Mouse (Mus musculus): ENCODE data around the gene a. TPM values are rescaled to one million over a fixed set of nuclear protein-coding genes. Genes with fewer than 3 reads are reported as not detected.

The a gene
- polyA plus RNA-seq, 1 experiment from 2014 or later = 5.3 TPM

- Histone ChIP-seq H3K36me3 (ENCODE audit: control insufficient read depth, insufficient read depth, low read length) (no peaks in the 10 kb centered on the region), H3K4me3 (ENCODE audit: low read depth, low read length) (no peak overlapping the region), H3K4me2 (ENCODE audit: low read depth, low read length) (no peak overlapping the region), H3K27ac (replicated peaks; ENCODE audit: low read depth, low read length) (no peak overlapping the region), H3K27me3 (replicated peaks; ENCODE audit: control insufficient read depth, insufficient read depth, low read length) (no peaks in the 10 kb centered on the region), H3K9me3 (ENCODE audit: control insufficient read depth, low read length) (no peaks in the 10 kb centered on the region; the same call in 1 of the 2 replicates), H3K4me1 (ENCODE audit: control insufficient read depth, insufficient read depth, low read length) (no peaks in the 10 kb centered on the region), H3K9ac (ENCODE audit: low read depth, low read length) (no peak overlapping the region)
- ATAC-seq (ENCODE audit: low read depth) (no peak), DNase-seq (ENCODE audit: low spot score) (no peak)
- WGBS = 65% methylated on average over 6 of the region's 6 CpGs
These were observed 35.4 kb upstream of the a start for GRCm38 (mm10) chr2:154755791-154756190.

DNA sequence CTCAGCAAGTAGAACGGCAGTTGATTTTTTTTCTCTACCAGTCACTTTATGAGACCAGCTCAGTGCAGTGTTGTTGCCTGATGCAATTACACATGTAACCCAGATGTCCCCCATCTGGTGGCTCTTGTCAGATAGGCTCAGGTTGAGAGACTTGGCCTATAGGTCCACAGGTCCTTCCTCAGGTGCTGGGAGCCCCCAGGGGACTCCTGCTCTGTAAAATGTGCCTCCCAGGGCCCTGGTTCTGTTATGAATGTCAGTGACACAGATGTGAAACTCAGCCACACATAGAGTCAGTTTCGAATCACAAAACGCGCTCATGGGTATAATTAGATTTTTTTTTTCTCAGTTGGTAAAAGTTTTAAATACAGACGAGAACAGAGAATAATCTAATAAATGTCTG lies 33.5 kb upstream of the a start:
- H3K4me2 ChIP-seq (ENCODE audit: low read depth, low read length) = no peak overlapping the region
- H3K27ac ChIP-seq (replicated peaks; ENCODE audit: low read depth, low read length) = no peak overlapping the region
- whole genome bisulfite sequencing = 67% methylated on average over 5 of the region's 5 CpGs
- no peak overlapping the region for H3K9ac ChIP-seq (ENCODE audit: low read depth, low read length)
- H3K4me1 ChIP-seq (ENCODE audit: control insufficient read depth, insufficient read depth, low read length) = no peaks in the 10 kb centered on the region
- H3K36me3 ChIP-seq (ENCODE audit: control insufficient read depth, insufficient read depth, low read length) = no peaks in the 10 kb centered on the region
- H3K27me3 ChIP-seq (replicated peaks; ENCODE audit: control insufficient read depth, insufficient read depth, low read length) = no peaks in the 10 kb centered on the region
- ATAC-seq (ENCODE audit: low read depth) = no peak
- no peak overlapping the region for H3K4me3 ChIP-seq (ENCODE audit: low read depth, low read length)
- H3K9me3 ChIP-seq (ENCODE audit: control insufficient read depth, low read length) = no peaks in the 10 kb centered on the region; the same call in 1 of the 2 replicates
- no peak for DNase-seq (ENCODE audit: low spot score)

- no peak overlapping the region for H3K9ac ChIP-seq (ENCODE audit: low read depth, low read length)
- H3K27me3 ChIP-seq (replicated peaks; ENCODE audit: control insufficient read depth, insufficient read depth, low read length) = no peaks in the 10 kb centered on the region
- 77% methylated on average over 1 of the region's 1 CpGs for WGBS
- DNase-seq (ENCODE audit: low spot score) (no peak), ATAC-seq (ENCODE audit: low read depth) (no peak)
- H3K4me1 ChIP-seq (ENCODE audit: control insufficient read depth, insufficient read depth, low read length) = peaks cover 6% of the 10 kb centered on the region; the same call in 1 of the 2 replicates
- no peak overlapping the region for H3K4me2 ChIP-seq (ENCODE audit: low read depth, low read length)
- H3K9me3 ChIP-seq (ENCODE audit: control insufficient read depth, low read length) = no peaks in the 10 kb centered on the region; the same call in 1 of the 2 replicates
- H3K36me3 ChIP-seq (ENCODE audit: control insufficient read depth, insufficient read depth, low read length) = no peaks in the 10 kb centered on the region
- no peak overlapping the region for H3K4me3 ChIP-seq (ENCODE audit: low read depth, low read length)
- no peak overlapping the region for H3K27ac ChIP-seq (replicated peaks; ENCODE audit: low read depth, low read length)
These were observed 32.7 kb upstream of the a start for GRCm38 (mm10) chr2:154758454-154758853.

- Histone ChIP-seq H3K36me3 (ENCODE audit: control insufficient read depth, insufficient read depth, low read length) (no peaks in the 10 kb centered on the region), H3K27ac (replicated peaks; ENCODE audit: low read depth, low read length) (no peak overlapping the region), H3K27me3 (replicated peaks; ENCODE audit: control insufficient read depth, insufficient read depth, low read length) (no peaks in the 10 kb centered on the region), H3K9ac (ENCODE audit: low read depth, low read length) (no peak overlapping the region), H3K9me3 (ENCODE audit: control insufficient read depth, low read length) (no peaks in the 10 kb centered on the region; the same call in 1 of the 2 replicates), H3K4me1 (ENCODE audit: control insufficient read depth, insufficient read depth, low read length) (peaks cover 8% of the 10 kb centered on the region; the same call in 1 of the 2 replicates), H3K4me2 (ENCODE audit: low read depth, low read length) (no peak overlapping the region), H3K4me3 (ENCODE audit: low read depth, low read length) (no peak overlapping the region)
- DNase-seq (ENCODE audit: low spot score) (peak; percentile 37), ATAC-seq (ENCODE audit: low read depth) (peak; percentile 76)
- WGBS = 57% methylated on average over 3 of the region's 3 CpGs
These were observed 28.0 kb upstream of the a start for GRCm38 (mm10) chr2:154763226-154763625.

- Histone ChIP-seq H3K9ac (ENCODE audit: low read depth, low read length) (no peak overlapping the region), H3K4me2 (ENCODE audit: low read depth, low read length) (no peak overlapping the region), H3K4me3 (ENCODE audit: low read depth, low read length) (no peak overlapping the region), H3K27ac (replicated peaks; ENCODE audit: low read depth, low read length) (no peak overlapping the region), H3K4me1 (ENCODE audit: control insufficient read depth, insufficient read depth, low read length) (peaks cover 8% of the 10 kb centered on the region; the same call in 1 of the 2 replicates), H3K27me3 (replicated peaks; ENCODE audit: control insufficient read depth, insufficient read depth, low read length) (no peaks in the 10 kb centered on the region), H3K36me3 (ENCODE audit: control insufficient read depth, insufficient read depth, low read length) (no peaks in the 10 kb centered on the region), H3K9me3 (ENCODE audit: control insufficient read depth, low read length) (no peaks in the 10 kb centered on the region; the same call in 1 of the 2 replicates)
- DNase-seq (ENCODE audit: low spot score) = no peak
- 77% methylated on average over 9 of the region's 9 CpGs for WGBS
- no peak for ATAC-seq (ENCODE audit: low read depth)
These were observed 26.2 kb upstream of the a start for GRCm38 (mm10) chr2:154764828-154765497.

DNA sequence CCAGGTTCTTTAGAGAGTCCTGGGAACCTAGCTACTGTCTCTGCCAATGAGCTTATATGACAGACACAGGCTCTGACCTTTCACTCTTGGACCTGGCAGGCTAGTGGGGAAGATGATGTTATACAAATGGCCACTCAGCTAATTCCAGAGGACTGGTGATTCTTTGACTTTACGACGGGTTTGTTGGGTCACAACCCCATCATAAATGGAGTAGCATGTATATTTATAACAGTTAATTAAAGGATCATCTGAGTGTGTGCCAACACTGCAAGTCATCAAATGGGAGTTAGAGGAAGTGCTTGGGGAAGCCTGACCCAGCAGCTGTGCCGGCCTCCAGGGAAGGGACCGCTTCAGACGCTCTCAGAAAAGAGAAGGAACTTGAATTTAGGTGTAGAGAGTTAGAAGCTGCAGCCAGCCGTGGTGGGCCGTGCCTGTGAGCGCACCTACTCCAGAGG lies 25.6 kb upstream of the a start:
- Histone ChIP-seq H3K4me3 (ENCODE audit: low read depth, low read length) (no peak overlapping the region), H3K4me1 (ENCODE audit: control insufficient read depth, insufficient read depth, low read length) (peaks cover 8% of the 10 kb centered on the region; the same call in 1 of the 2 replicates), H3K36me3 (ENCODE audit: control insufficient read depth, insufficient read depth, low read length) (no peaks in the 10 kb centered on the region), H3K27me3 (replicated peaks; ENCODE audit: control insufficient read depth, insufficient read depth, low read length) (no peaks in the 10 kb centered on the region), H3K4me2 (ENCODE audit: low read depth, low read length) (no peak overlapping the region), H3K9ac (ENCODE audit: low read depth, low read length) (no peak overlapping the region), H3K27ac (replicated peaks; ENCODE audit: low read depth, low read length) (no peak overlapping the region), H3K9me3 (ENCODE audit: control insufficient read depth, low read length) (no peaks in the 10 kb centered on the region; the same call in 1 of the 2 replicates)
- no peak for DNase-seq (ENCODE audit: low spot score)
- WGBS = 72% methylated on average over 8 of the region's 8 CpGs
- ATAC-seq (ENCODE audit: low read depth) = no peak

DNA sequence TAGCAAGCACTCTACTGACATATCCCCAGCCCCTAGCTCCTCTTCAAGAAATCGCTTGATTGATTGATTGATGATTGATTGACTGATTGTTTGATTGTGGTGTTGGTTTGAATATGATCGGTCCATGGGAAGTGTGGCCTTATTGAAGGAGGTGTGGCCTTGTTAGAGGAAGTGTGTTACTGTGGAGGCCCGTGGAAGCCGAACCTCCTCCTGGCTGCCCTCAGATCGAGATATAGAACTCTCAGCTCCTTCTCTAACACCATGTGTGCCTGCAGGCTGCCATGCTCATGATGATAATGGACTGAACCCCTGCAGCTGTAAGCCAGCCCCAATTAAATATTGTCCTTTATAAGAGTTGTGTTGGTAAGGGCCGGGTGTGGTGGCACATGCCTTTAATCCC lies 24.2 kb upstream of the a start:
- Histone ChIP-seq H3K9me3 (ENCODE audit: control insufficient read depth, low read length) (no peaks in the 10 kb centered on the region), H3K4me1 (ENCODE audit: control insufficient read depth, insufficient read depth, low read length) (peaks cover 8% of the 10 kb centered on the region; the same call in 1 of the 2 replicates), H3K27ac (replicated peaks; ENCODE audit: low read depth, low read length) (no peak overlapping the region), H3K4me3 (ENCODE audit: low read depth, low read length) (no peak overlapping the region), H3K27me3 (replicated peaks; ENCODE audit: control insufficient read depth, insufficient read depth, low read length) (no peaks in the 10 kb centered on the region), H3K36me3 (ENCODE audit: control insufficient read depth, insufficient read depth, low read length) (no peaks in the 10 kb centered on the region), H3K9ac (ENCODE audit: low read depth, low read length) (no peak overlapping the region), H3K4me2 (ENCODE audit: low read depth, low read length) (no peak overlapping the region)
- DNase-seq (ENCODE audit: low spot score) (no peak), ATAC-seq (ENCODE audit: low read depth) (no peak)
- 96% methylated on average over 6 of the region's 6 CpGs for WGBS

DNA sequence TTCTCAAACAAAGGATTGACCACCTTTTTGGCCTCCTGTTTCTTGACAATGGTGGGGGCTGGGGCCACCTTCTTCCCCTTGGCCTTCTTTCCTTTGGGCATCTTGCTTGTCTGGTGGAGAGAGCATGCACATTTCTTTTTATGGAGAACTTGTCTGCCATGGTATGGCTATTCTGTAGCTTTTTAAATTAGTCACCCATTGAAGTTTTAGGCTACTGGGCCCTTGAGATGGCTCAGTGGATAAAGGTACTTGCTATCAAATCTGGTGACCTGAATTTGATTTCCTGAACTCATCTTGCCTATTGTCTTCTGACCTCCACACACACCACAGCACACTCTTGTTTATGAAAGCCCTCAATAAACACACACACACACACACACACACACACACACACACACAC lies 21.3 kb upstream of the a start, which contains the start of gene Gm14214:
Gene Gm14214 (minus strand): TSS at position 101 of the 400 bp plus-strand sequence.
- Histone ChIP-seq H3K27ac (replicated peaks; ENCODE audit: low read depth, low read length) (no peak within 1 kb of the TSS), H3K36me3 (ENCODE audit: control insufficient read depth, insufficient read depth, low read length) (no peaks in the 10 kb centered on the region), H3K4me1 (ENCODE audit: control insufficient read depth, insufficient read depth, low read length) (no peaks in the 10 kb centered on the region), H3K4me3 (ENCODE audit: low read depth, low read length) (no peak within 1 kb of the TSS), H3K9ac (ENCODE audit: low read depth, low read length) (no peak within 1 kb of the TSS), H3K4me2 (ENCODE audit: low read depth, low read length) (no peak within 1 kb of the TSS), H3K27me3 (replicated peaks; ENCODE audit: control insufficient read depth, insufficient read depth, low read length) (no peaks in the 10 kb centered on the region), H3K9me3 (ENCODE audit: control insufficient read depth, low read length) (no peaks in the 10 kb centered on the region)
- ATAC-seq (ENCODE audit: low read depth) (no peak), DNase-seq (ENCODE audit: low spot score) (no peak)

DNA sequence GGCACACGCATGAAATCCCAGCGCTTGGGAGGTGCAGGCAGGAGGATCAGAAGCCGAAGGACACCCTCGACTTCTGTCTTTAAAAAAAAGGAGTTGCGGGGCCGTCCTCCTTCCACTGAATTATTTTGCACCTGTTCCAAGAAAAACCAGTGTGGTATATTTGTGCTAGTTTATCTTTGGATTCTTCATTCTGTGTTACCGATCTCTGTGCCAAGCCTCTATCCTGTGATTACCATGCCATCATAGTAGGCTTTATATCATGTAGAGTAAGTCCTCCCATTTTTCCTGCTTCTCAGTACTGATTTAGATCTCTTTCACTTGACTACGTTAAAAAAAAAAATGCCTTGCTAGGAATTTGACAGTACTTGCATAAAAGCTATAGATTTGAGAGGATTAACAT lies 19.6 kb upstream of the a start:
- H3K36me3 ChIP-seq (ENCODE audit: control insufficient read depth, insufficient read depth, low read length) = no peaks in the 10 kb centered on the region
- ATAC-seq (ENCODE audit: low read depth) (no peak), DNase-seq (ENCODE audit: low spot score) (no peak)
- no peaks in the 10 kb centered on the region for H3K9me3 ChIP-seq (ENCODE audit: control insufficient read depth, low read length)
- H3K4me1 ChIP-seq (ENCODE audit: control insufficient read depth, insufficient read depth, low read length) = no peaks in the 10 kb centered on the region
- 71% methylated on average over 8 of the region's 8 CpGs for WGBS
- no peak overlapping the region for H3K9ac ChIP-seq (ENCODE audit: low read depth, low read length)
- H3K4me3 ChIP-seq (ENCODE audit: low read depth, low read length) = no peak overlapping the region
- H3K4me2 ChIP-seq (ENCODE audit: low read depth, low read length) = no peak overlapping the region
- no peaks in the 10 kb centered on the region for H3K27me3 ChIP-seq (replicated peaks; ENCODE audit: control insufficient read depth, insufficient read depth, low read length)
- no peak overlapping the region for H3K27ac ChIP-seq (replicated peaks; ENCODE audit: low read depth, low read length)
